8 mouse cellular contexts compared by ENCODE assay signal in the genomic region with DNA sequence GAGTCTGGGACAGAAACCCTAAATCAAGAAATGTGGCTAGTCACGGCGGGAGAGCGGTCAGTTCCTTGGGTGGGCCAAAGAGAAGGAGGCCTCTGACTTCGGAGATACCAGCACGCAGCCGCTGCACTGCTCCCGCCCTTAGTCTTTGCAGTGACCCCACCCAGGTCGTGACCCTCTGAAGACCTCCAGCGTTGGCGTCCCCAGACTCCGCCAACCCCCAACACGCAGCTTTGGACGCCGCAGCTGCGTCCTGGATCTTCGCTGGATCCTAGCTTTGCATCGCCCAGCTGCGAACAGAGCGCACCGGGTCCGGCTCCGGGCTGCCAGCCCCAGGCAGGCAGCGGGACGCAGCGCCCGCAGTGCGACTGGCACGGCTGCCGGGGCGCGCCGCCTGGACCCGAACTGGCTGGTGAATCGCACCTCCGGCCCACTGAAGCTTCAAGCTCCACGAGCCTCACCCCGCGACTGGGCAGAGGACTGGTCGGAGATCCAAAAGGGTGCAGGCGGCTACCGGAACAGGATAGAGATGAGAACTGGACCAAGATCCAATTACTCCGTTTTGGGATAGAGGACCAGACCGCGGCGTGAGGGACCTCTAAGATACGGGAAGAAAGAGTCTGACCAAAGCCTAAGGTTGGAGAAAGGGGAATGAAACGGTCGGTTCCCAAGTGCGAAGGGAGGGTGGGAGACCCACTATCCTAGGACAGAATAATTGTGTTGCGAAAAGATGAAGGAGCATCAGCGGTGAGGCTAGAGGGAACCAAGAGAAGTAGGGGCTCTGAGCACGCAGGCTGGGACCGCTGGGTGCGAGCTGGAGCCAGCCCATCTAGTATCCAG. TPM values are rescaled to one million over a fixed set of nuclear protein-coding genes. Genes with fewer than 3 reads are reported as not detected.
DNase-seq lines count a peak whose midpoint lies in the region; ATAC-seq and TF ChIP-seq lines count a peak whose summit lies in the region.

No protein-coding gene starts in this region.

- H3K4me2 ChIP-seq in lung, embryonic 16.5 days (ENCODE audit: low read depth, low read length) = peak overlapping the region; percentile 85
- peak overlapping the region; percentile 95 for H3K4me2 ChIP-seq in limb, embryonic 11.5 days (ENCODE audit: low read depth, severe bottlenecking)
- H3K4me2 ChIP-seq in neural tube, embryonic 13.5 days = peak overlapping the region; percentile 73

- no peaks in the 10 kb centered on the region for H3K9me3 ChIP-seq in lung, embryonic 16.5 days (ENCODE audit: control insufficient read depth, low read length)
- H3K9me3 ChIP-seq in limb, embryonic 11.5 days (ENCODE audit: control insufficient read depth, low read length) = no peaks in the 10 kb centered on the region
- no peaks in the 10 kb centered on the region for H3K9me3 ChIP-seq in neural tube, embryonic 13.5 days

- ATAC-seq in lung, embryonic 16.5 days (ENCODE audit: low read depth) = no peak
- no peak for ATAC-seq in limb, embryonic 11.5 days (ENCODE audit: insufficient number of reproducible peaks, low FRiP score, low TSS enrichment, low read depth)
- peak; percentile 37; the same call in 1 of the 2 replicates for ATAC-seq in neural tube, embryonic 13.5 days (ENCODE audit: low read depth)

- TF ChIP-seq POLR2A in embryonic fibroblast, embryonic 13.5 days (IDR thresholded peaks at IDR 0.05; ENCODE audit: low read depth, low read length) = no peak

- H3K9ac ChIP-seq in lung, embryonic 16.5 days (ENCODE audit: low read length) = no peak overlapping the region
- H3K9ac ChIP-seq in limb, embryonic 11.5 days (ENCODE audit: low read length) = no peak overlapping the region
- H3K9ac ChIP-seq in neural tube, embryonic 13.5 days = peak overlapping the region; percentile 82

- no peaks in the 10 kb centered on the region for H3K36me3 ChIP-seq in lung, embryonic 16.5 days (ENCODE audit: control insufficient read depth, insufficient read depth, low read length)
- no peaks in the 10 kb centered on the region for H3K36me3 ChIP-seq in limb, embryonic 11.5 days (ENCODE audit: control insufficient read depth, insufficient read depth, low read length)
- H3K36me3 ChIP-seq in neural tube, embryonic 13.5 days = no peaks in the 10 kb centered on the region

- no peak for TF ChIP-seq CTCF in embryonic fibroblast, embryonic 13.5 days (IDR thresholded peaks at IDR 0.05; ENCODE audit: borderline replicate concordance, insufficient read depth, low read length)

- peaks cover 49% of the 10 kb centered on the region for H3K27me3 ChIP-seq in lung, embryonic 16.5 days (ENCODE audit: control insufficient read depth, insufficient read depth, low read depth, low read length)
- H3K27me3 ChIP-seq in limb, embryonic 11.5 days (ENCODE audit: control insufficient read depth, insufficient read depth, low read length) = peaks cover 48% of the 10 kb centered on the region
- H3K27me3 ChIP-seq in neural tube, embryonic 13.5 days = peaks cover 52% of the 10 kb centered on the region

- peak; percentile 24 for DNase-seq in adrenal gland, postnatal 10 days
- no peak for DNase-seq in adrenal gland, adult 8-10 months
- no peak for DNase-seq in lung, postnatal 14 days
- DNase-seq in limb, embryonic 11.5 days (ENCODE audit: low spot score) = peak; percentile 34
- DNase-seq in adrenal gland, postnatal 14 days = no peak

- H3K27ac ChIP-seq in lung, embryonic 16.5 days (ENCODE audit: low read length) = no peak overlapping the region
- H3K27ac ChIP-seq in embryonic fibroblast, embryonic 13.5 days (ENCODE audit: insufficient read depth, low read length) = no peak overlapping the region
- H3K27ac ChIP-seq in limb, embryonic 11.5 days (replicated peaks; ENCODE audit: low read depth, low read length) = no peak overlapping the region
- no peak overlapping the region for H3K27ac ChIP-seq in neural tube, embryonic 13.5 days (replicated peaks)

- peak overlapping the region; percentile 57 for H3K4me3 ChIP-seq in lung, embryonic 16.5 days (ENCODE audit: low read length)
- peak overlapping the region; percentile 38 for H3K4me3 ChIP-seq in embryonic fibroblast, embryonic 13.5 days (ENCODE audit: insufficient read depth, low read length)
- H3K4me3 ChIP-seq in limb, embryonic 11.5 days (ENCODE audit: low read depth, low read length) = peak overlapping the region; percentile 61
- peak overlapping the region; percentile 70 for H3K4me3 ChIP-seq in neural tube, embryonic 13.5 days

- WGBS in lung, embryonic 16.5 days = under 1% methylated on average over 54 of the region's 54 CpGs
- under 1% methylated on average over 54 of the region's 54 CpGs for WGBS in limb, embryonic 11.5 days
- under 1% methylated on average over 54 of the region's 54 CpGs for WGBS in neural tube, embryonic 13.5 days

- H3K4me1 ChIP-seq in lung, embryonic 16.5 days (replicated peaks; ENCODE audit: control insufficient read depth, insufficient read depth, low read length) = peaks cover 19% of the 10 kb centered on the region
- H3K4me1 ChIP-seq in embryonic fibroblast, embryonic 13.5 days (ENCODE audit: control insufficient read depth, insufficient read depth, low read length) = no peaks in the 10 kb centered on the region
- H3K4me1 ChIP-seq in limb, embryonic 11.5 days (ENCODE audit: control insufficient read depth, insufficient read depth, low read length) = peaks cover 4% of the 10 kb centered on the region; the same call in 1 of the 2 replicates
- peaks cover 20% of the 10 kb centered on the region for H3K4me1 ChIP-seq in neural tube, embryonic 13.5 days (replicated peaks)

RNA-seq across cellular contexts. Expression of a gene that starts 1.0 kb away (rescaled TPM):
- total RNA-seq in adrenal gland, postnatal 10 days (2021) = 1 to 10 TPM; 1.2 to 1.8 TPM
- total RNA-seq in adrenal gland, adult 8-10 months (2022) = 1 to 10 TPM in 2 of 4 experiments, under 1 TPM in 2; 0.52 to 2.1 (median 1.1) TPM
- 0.20 and 0.26 TPM in 2 replicates for polyA plus RNA-seq in lung, embryonic 16.5 days (2015; fragmentation: Nextera tagmentation; extraction: Ambion mirVana)
- 0.62 and 1.0 TPM in 2 replicates for polyA plus RNA-seq in embryonic fibroblast, embryonic 13.5 days (2011; ENCODE audit: insufficient read length, low read depth, missing spikeins)
- 0.37 and 0.61 TPM in 2 replicates for polyA plus RNA-seq in limb, embryonic 11.5 days (2014; fragmentation: Nextera tagmentation; extraction: Ambion mirVana)
- 5.6 and 6.9 TPM in 2 replicates for polyA plus RNA-seq in neural tube, embryonic 13.5 days (2015; fragmentation: Nextera tagmentation; extraction: Ambion mirVana)
- total RNA-seq in adrenal gland, postnatal 14 days (2021) = 0.44 and 1.6 TPM in 2 replicates

RNA-seq across cellular contexts. Expression of a gene that starts 1.2 kb away (rescaled TPM):
- total RNA-seq in adrenal gland, postnatal 10 days (2021) = not detected
- total RNA-seq in adrenal gland, adult 8-10 months (2022) = under 1 TPM in 1 of 4 experiments, not detected in 3; 0.19 TPM
- polyA plus RNA-seq in lung, embryonic 16.5 days (2015; fragmentation: Nextera tagmentation; extraction: Ambion mirVana) = 0.43 and 0.58 TPM in 2 replicates
- polyA plus RNA-seq in embryonic fibroblast, embryonic 13.5 days (2011; ENCODE audit: insufficient read length, low read depth, missing spikeins) = not detected in 2 replicates
- not detected in 2 replicates for polyA plus RNA-seq in limb, embryonic 11.5 days (2014; fragmentation: Nextera tagmentation; extraction: Ambion mirVana)
- not detected in 2 replicates for polyA plus RNA-seq in neural tube, embryonic 13.5 days (2015; fragmentation: Nextera tagmentation; extraction: Ambion mirVana)
- not detected in 2 replicates for total RNA-seq in adrenal gland, postnatal 14 days (2021)

RNA-seq across cellular contexts. Expression of a gene that starts 48.9 kb away (rescaled TPM):
- total RNA-seq in adrenal gland, postnatal 10 days (2021) = 100 to 1,000 TPM; 102 to 109 TPM
- total RNA-seq in adrenal gland, adult 8-10 months (2022) = 100 to 1,000 TPM in 1 of 4 experiments, 10 to 100 TPM in 3; 87.2 to 105 (median 94.0) TPM
- 147 and 158 TPM in 2 replicates for polyA plus RNA-seq in lung, embryonic 16.5 days (2015; fragmentation: Nextera tagmentation; extraction: Ambion mirVana)
- 166 and 167 TPM in 2 replicates for polyA plus RNA-seq in embryonic fibroblast, embryonic 13.5 days (2011; ENCODE audit: insufficient read length, low read depth, missing spikeins)
- 187 and 206 TPM in 2 replicates for polyA plus RNA-seq in limb, embryonic 11.5 days (2014; fragmentation: Nextera tagmentation; extraction: Ambion mirVana)
- polyA plus RNA-seq in neural tube, embryonic 13.5 days (2015; fragmentation: Nextera tagmentation; extraction: Ambion mirVana) = 134 and 135 TPM in 2 replicates
- 99.3 and 112 TPM in 2 replicates for total RNA-seq in adrenal gland, postnatal 14 days (2021)

Comparison
In these comparisons a context has a peak if more than half of its experiments do, and no peak if none do; other contexts are left out.
1. DNase-seq: peak in adrenal gland, postnatal 10 days (single experiment) and limb, embryonic 11.5 days (single experiment); none in adrenal gland, adult 8-10 months (single experiment), lung, postnatal 14 days (single experiment) and adrenal gland, postnatal 14 days (single experiment).
2. Peak in every context shown above with its lines, with median percentiles within 50 percentile points of each other: H3K4me2 ChIP-seq and H3K4me3 ChIP-seq.